Mouse (Mus musculus): ENCODE results near the gene Gramd4.

DNA sequence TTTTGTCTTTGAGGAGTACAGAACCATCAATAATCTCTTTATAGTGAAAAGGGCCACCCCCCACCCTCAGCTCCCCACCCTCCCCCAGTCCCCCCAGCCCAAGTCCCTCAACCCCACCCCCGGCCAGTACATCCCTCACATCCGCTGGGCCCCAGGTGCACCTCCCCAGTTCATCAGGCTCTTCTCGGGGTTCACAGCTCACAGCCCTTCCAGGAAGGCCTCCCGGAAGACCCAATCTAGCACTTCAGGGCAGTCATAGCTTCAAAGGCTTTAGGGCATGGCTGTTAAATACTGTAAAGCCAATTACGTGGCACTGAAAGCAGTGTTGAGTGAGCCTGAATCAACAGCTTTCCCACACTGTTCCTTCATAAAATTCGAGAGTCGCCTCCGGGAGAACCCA, 29.6 kb upstream of the Gramd4 start:
- TF ChIP-seq CTCF (IDR thresholded peaks at IDR 0.05; ENCODE audit: extremely low read depth, insufficient read length, insufficient replicate concordance, low read depth, low read length) (no peak), POLR2A (IDR thresholded peaks at IDR 0.05; ENCODE audit: low read depth, low read length) (no peak)

All from small intestine, adult 2 months (tissue).